Mouse (Mus musculus) left cerebral cortex, adult 8-10 months (tissue): ENCODE data around the gene Defb25. TPM values are rescaled to one million over a fixed set of nuclear protein-coding genes. Genes with fewer than 3 reads are reported as not detected.

Experiments
- DNase-seq, 2 experiments: peaks; one replicate each; pipeline ENCODE4 v3.0.0; 2022; ENCODE audit warnings: low spot score in 2 of 2
- total RNA-seq, 4 experiments: library from RNA; stranded (reverse); gene quantifications; 2 replicates each; pipeline ENCODE4 v1.2.4; 2022

Defb25 gene
- total RNA-seq, 4 experiments from 2014 or later: not detected

GRCm38 (mm10) chr2:152573484-152573883 lies 49.4 kb downstream of the Defb25 start:
- no peak for DNase-seq

Other genes starting within 250 kb of the Defb25 start
- gene Nrsn2, start 246.4 kb downstream of the Defb25 start, total RNA-seq: 100 to 1,000 TPM; 112 to 125 (median 120) TPM
- 10 to 100 TPM; 12.9 to 15.4 (median 14.3) TPM for gene Sox12, start 225.0 kb downstream of the Defb25 start, total RNA-seq
- gene Zcchc3, start 208.0 kb downstream of the Defb25 start, total RNA-seq: 10 to 100 TPM in 3 of 4 experiments, 1 to 10 TPM in 1; 9.6 to 11.2 (median 10.9) TPM
- 1 to 10 TPM; 2.0 to 3.7 (median 2.7) TPM for gene 6820408C15Rik, start 207.5 kb downstream of the Defb25 start, total RNA-seq
- gene Defb23, start 158.4 kb downstream of the Defb25 start, total RNA-seq: not detected
- not detected for gene Defb20, start 146.0 kb downstream of the Defb25 start, total RNA-seq
- not detected for gene Defb22, start 132.9 kb downstream of the Defb25 start, total RNA-seq
- not detected for gene Defb26, start 111.4 kb downstream of the Defb25 start, total RNA-seq
- gene Defb28, start 104.8 kb downstream of the Defb25 start, total RNA-seq: not detected
- gene Defb29, start 83.0 kb downstream of the Defb25 start, total RNA-seq: not detected
- not detected for gene Gm17416, start 53.7 kb downstream of the Defb25 start, total RNA-seq
- gene Defb21, start 50.3 kb downstream of the Defb25 start, total RNA-seq: not detected
- gene Defb19, start 42.7 kb downstream of the Defb25 start, total RNA-seq: not detected
- not detected for gene Defb45, start 23.7 kb downstream of the Defb25 start, total RNA-seq
- gene Defb36, start 18.7 kb downstream of the Defb25 start, total RNA-seq: not detected
- gene Rem1, start 3.9 kb upstream of the Defb25 start, total RNA-seq: 1 to 10 TPM in 2 of 4 experiments, under 1 TPM in 2; 0.87 to 1.6 (median 1.1) TPM
- 10 to 100 TPM; 59.6 to 78.5 (median 71.8) TPM for gene H13, start 46.4 kb upstream of the Defb25 start, total RNA-seq
- gene Mcts2, start 64.0 kb upstream of the Defb25 start, total RNA-seq: 10 to 100 TPM; 15.5 to 18.6 (median 18.2) TPM
- gene Id1, start 113.2 kb upstream of the Defb25 start, total RNA-seq: 10 to 100 TPM; 19.1 to 30.8 (median 22.9) TPM
- gene Cox4i2, start 131.1 kb upstream of the Defb25 start, total RNA-seq: 1 to 10 TPM; 2.1 to 4.8 (median 2.5) TPM
- gene Bcl2l1, start 208.7 kb upstream of the Defb25 start, total RNA-seq: 100 to 1,000 TPM; 125 to 143 (median 135) TPM
- 1 to 10 TPM; 1.9 to 2.9 (median 2.2) TPM for gene Tpx2, start 224.9 kb upstream of the Defb25 start, total RNA-seq